Mouse (Mus musculus) thymus, adult 2 months (tissue): ENCODE measurements around the gene Sugct.

Experiments
- CTCF ChIP-seq: fragments of 200-500 bp; IDR thresholded peaks from 2 replicates; pipeline ENCODE4 v1.5.1; 2012; ENCODE audit warnings: mild to moderate bottlenecking, control low read depth, low read length, moderate library complexity, borderline replicate concordance; ENCODE audit not compliant: control insufficient read depth, poor library complexity, insufficient read depth; ENCODE audit errors: extremely low read depth
- POLR2A ChIP-seq: fragments of 200-500 bp; IDR thresholded peaks from 2 replicates; pipeline ENCODE4 v1.6.1; 2012; ENCODE audit warnings: mild to moderate bottlenecking, low read length, control low read depth, moderate library complexity; ENCODE audit not compliant: control insufficient read depth, poor library complexity, insufficient read depth; ENCODE audit errors: extremely low read depth

DNA sequence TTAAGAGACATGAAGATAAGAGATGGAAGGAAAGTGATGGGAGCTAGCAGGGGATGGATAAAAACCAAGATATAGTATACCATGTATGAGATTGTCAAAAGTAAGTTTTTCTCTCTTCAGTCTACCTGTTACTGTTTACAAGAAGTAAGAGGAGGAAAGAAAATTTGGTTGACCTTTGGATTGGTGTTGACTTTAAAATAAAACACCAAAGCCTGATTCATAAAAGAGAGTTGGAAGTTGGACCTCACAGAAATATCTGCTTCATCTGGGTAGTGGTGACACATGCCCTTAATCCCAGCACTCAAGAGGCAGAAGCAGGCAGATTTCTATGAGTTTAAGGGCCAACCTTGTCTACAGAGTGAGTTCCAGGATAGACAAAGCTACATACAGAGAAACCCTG, 7.0 kb upstream of the Sugct start:
- TF ChIP-seq CTCF (no peak), POLR2A (no peak)
